Mouse (Mus musculus): Measurements from ENCODE around the gene Col5a1. TPM values are rescaled to one million over a fixed set of nuclear protein-coding genes. Genes with fewer than 3 reads are reported as not detected.
A peak's percentile ranks its signal among the peaks of the same experiment; 100 is the strongest.

Gene Col5a1
- total and polyA plus RNA-seq, 2 experiments from 2014 or later = 4.8 to 23.6 TPM

DNA sequence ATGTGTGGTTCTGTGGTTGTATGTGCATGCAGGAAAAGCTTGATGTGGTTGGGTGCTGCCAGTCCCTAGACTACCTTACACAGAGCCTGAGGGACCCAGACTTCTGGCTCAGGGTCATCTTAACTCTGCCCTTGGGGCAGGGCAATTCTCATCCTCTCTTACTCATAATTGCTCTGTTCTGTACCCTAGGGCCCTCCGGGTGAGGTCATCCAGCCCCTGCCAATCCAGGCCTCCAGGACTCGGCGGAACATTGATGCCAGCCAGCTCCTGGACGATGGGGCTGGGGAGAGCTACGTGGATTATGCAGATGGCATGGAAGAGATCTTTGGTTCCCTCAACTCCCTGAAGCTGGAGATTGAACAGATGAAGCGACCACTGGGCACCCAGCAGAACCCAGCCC lies 138.2 kb downstream of the Col5a1 start:
- Histone ChIP-seq H3K27me3 (ENCODE audit: insufficient read depth, low read length) (no peaks in the 10 kb centered on the region), H3K36me3 (ENCODE audit: insufficient read depth) (no peaks in the 10 kb centered on the region), H3K4me1 (ENCODE audit: insufficient read depth) (no peaks in the 10 kb centered on the region), H3K9ac (no peak overlapping the region), H3K4me2 (ENCODE audit: low read depth) (no peak overlapping the region), H3K4me3 (ENCODE audit: low read depth, low read length) (no peak overlapping the region), H3K27ac (ENCODE audit: low read depth, low read length) (no peak overlapping the region), H3K9me3 (ENCODE audit: low read length) (no peaks in the 10 kb centered on the region)
- no peak for DNase-seq
- 87% methylated on average over 6 of the region's 6 CpGs for WGBS
- no peak for ATAC-seq
- TF ChIP-seq CTCF (IDR thresholded peaks at IDR 0.05; ENCODE audit: low read depth) = no peak

DNA sequence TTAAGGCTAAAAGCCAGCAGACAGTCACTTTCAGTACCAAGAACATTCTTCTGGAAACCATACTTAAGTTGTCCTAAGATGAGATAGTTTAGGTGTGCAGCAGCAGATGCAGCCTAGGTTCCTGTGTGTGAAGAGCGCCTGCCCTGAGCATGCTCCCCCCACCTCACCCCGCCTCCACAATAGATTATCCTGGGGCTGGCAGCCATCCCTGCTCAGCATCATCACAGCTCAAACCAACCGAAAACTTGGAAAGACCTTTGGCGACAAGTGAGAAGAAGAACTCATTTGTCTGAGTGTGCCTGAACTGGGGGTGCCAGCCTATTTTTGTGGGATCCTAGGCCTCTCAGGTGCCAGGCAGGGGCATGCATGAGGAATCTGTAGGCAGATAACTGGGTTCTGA lies 139.6 kb downstream of the Col5a1 start:
- no peaks in the 10 kb centered on the region for H3K27me3 ChIP-seq (ENCODE audit: insufficient read depth, low read length)
- no peak overlapping the region for H3K27ac ChIP-seq (ENCODE audit: low read depth, low read length)
- DNase-seq = no peak
- H3K4me3 ChIP-seq (ENCODE audit: low read depth, low read length) = no peak overlapping the region
- WGBS = 56% methylated on average over 4 of the region's 4 CpGs
- no peaks in the 10 kb centered on the region for H3K9me3 ChIP-seq (ENCODE audit: low read length)
- no peak overlapping the region for H3K4me2 ChIP-seq (ENCODE audit: low read depth)
- no peaks in the 10 kb centered on the region for H3K4me1 ChIP-seq (ENCODE audit: insufficient read depth)
- TF ChIP-seq CTCF (IDR thresholded peaks at IDR 0.05; ENCODE audit: low read depth) = no peak
- ATAC-seq = no peak
- H3K9ac ChIP-seq = no peak overlapping the region
- H3K36me3 ChIP-seq (ENCODE audit: insufficient read depth) = no peaks in the 10 kb centered on the region

DNA sequence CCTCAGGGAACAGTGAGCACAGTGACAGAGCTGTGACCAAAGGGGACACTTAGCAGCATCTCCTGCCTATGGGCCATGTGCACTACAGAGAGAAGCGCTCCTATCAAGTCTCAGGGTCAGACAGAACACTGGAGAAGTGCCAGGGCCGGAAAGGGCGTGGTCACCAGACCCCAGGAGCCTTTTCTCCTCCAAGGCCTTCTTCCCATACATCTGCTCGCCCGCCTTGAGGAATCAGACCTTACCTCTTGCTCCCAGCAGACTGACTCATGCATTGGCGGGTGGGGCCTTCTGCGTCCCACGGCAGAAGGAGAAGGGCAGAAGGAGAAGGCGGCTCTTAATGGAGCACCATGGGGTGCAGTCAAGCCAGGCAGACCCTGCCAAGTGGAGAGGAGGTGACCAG lies 145.6 kb downstream of the Col5a1 start:
- 81% methylated on average over 9 of the region's 9 CpGs for WGBS
- no peak for TF ChIP-seq CTCF (IDR thresholded peaks at IDR 0.05; ENCODE audit: low read depth)
- H3K4me2 ChIP-seq (ENCODE audit: low read depth) = no peak overlapping the region
- DNase-seq = no peak
- H3K27me3 ChIP-seq (ENCODE audit: insufficient read depth, low read length) = no peaks in the 10 kb centered on the region
- H3K36me3 ChIP-seq (ENCODE audit: insufficient read depth) = no peaks in the 10 kb centered on the region
- ATAC-seq = no peak
- H3K9me3 ChIP-seq (ENCODE audit: low read length) = no peaks in the 10 kb centered on the region
- no peak overlapping the region for H3K9ac ChIP-seq
- H3K27ac ChIP-seq (ENCODE audit: low read depth, low read length) = no peak overlapping the region
- H3K4me1 ChIP-seq (ENCODE audit: insufficient read depth) = no peaks in the 10 kb centered on the region
- no peak overlapping the region for H3K4me3 ChIP-seq (ENCODE audit: low read depth, low read length)

DNA sequence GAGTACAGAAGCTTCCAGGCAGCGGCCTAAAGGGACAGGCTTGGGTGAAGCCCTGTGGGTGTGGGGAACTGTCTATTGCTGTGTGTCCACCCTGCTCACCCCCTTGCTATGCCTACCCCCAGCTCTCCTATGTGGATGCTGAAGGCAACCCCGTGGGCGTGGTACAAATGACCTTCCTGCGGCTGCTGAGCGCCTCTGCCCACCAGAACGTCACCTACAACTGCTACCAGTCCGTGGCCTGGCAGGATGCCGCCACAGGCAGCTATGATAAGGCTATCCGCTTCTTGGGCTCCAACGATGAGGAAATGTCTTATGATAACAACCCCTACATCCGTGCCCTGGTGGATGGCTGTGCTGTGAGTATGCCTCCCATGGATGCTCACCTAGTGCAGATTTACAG lies 146.2 kb downstream of the Col5a1 start:
- Histone ChIP-seq H3K27me3 (ENCODE audit: insufficient read depth, low read length) (no peaks in the 10 kb centered on the region), H3K4me1 (ENCODE audit: insufficient read depth) (no peaks in the 10 kb centered on the region), H3K27ac (ENCODE audit: low read depth, low read length) (no peak overlapping the region), H3K4me3 (ENCODE audit: low read depth, low read length) (no peak overlapping the region), H3K9me3 (ENCODE audit: low read length) (no peaks in the 10 kb centered on the region), H3K36me3 (ENCODE audit: insufficient read depth) (no peaks in the 10 kb centered on the region), H3K4me2 (ENCODE audit: low read depth) (no peak overlapping the region), H3K9ac (no peak overlapping the region)
- ATAC-seq = no peak
- WGBS = 96% methylated on average over 11 of the region's 11 CpGs
- TF ChIP-seq CTCF (IDR thresholded peaks at IDR 0.05; ENCODE audit: low read depth) = no peak
- no peak for DNase-seq

GRCm38 (mm10) chr2:28034011-28034710 lies 147.9 kb downstream of the Col5a1 start:
- Histone ChIP-seq H3K9ac (no peak overlapping the region), H3K9me3 (ENCODE audit: low read length) (no peaks in the 10 kb centered on the region), H3K4me2 (ENCODE audit: low read depth) (no peak overlapping the region), H3K4me3 (ENCODE audit: low read depth, low read length) (no peak overlapping the region), H3K36me3 (ENCODE audit: insufficient read depth) (no peaks in the 10 kb centered on the region), H3K27ac (ENCODE audit: low read depth, low read length) (no peak overlapping the region), H3K4me1 (ENCODE audit: insufficient read depth) (peaks cover 8% of the 10 kb centered on the region), H3K27me3 (ENCODE audit: insufficient read depth, low read length) (no peaks in the 10 kb centered on the region)
- TF ChIP-seq CTCF (IDR thresholded peaks at IDR 0.05; ENCODE audit: low read depth) = no peak
- 0 out of 2 replicates have a peak, but pooled peaks have one; percentile 24 for ATAC-seq
- 52% methylated on average over 13 of the region's 13 CpGs for WGBS
- no peak for DNase-seq

DNA sequence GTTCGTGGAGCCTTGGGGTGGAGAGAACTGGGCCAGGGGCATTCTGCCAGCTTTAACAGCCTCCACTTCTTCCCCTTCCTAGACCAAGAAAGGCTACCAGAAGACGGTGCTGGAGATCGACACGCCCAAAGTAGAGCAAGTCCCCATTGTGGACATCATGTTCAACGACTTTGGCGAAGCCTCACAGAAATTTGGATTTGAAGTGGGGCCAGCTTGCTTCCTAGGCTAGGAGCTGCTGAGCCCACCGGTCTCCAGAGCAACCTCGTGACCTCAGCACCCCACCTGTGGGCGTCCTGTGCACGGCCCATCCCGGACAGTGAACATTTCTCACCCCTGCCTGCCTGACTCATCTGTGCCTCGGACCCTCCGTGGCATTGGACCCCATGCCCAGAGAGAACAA lies 150.6 kb downstream of the Col5a1 start:
- TF ChIP-seq CTCF (IDR thresholded peaks at IDR 0.05; ENCODE audit: low read depth) = no peak
- WGBS = 79% methylated on average over 13 of the region's 13 CpGs
- H3K36me3 ChIP-seq (ENCODE audit: insufficient read depth) = no peaks in the 10 kb centered on the region
- H3K4me2 ChIP-seq (ENCODE audit: low read depth) = no peak overlapping the region
- no peak overlapping the region for H3K9ac ChIP-seq
- no peak for DNase-seq
- no peaks in the 10 kb centered on the region for H3K27me3 ChIP-seq (ENCODE audit: insufficient read depth, low read length)
- no peak for ATAC-seq
- no peak overlapping the region for H3K27ac ChIP-seq (ENCODE audit: low read depth, low read length)
- no peaks in the 10 kb centered on the region for H3K9me3 ChIP-seq (ENCODE audit: low read length)
- no peak overlapping the region for H3K4me3 ChIP-seq (ENCODE audit: low read depth, low read length)
- H3K4me1 ChIP-seq (ENCODE audit: insufficient read depth) = peaks cover 8% of the 10 kb centered on the region

GRCm38 (mm10) chr2:28037505-28038390 lies 151.5 kb downstream of the Col5a1 start:
- Histone ChIP-seq H3K36me3 (ENCODE audit: insufficient read depth) (no peaks in the 10 kb centered on the region), H3K27me3 (ENCODE audit: insufficient read depth, low read length) (no peaks in the 10 kb centered on the region)
- peak; percentile 34; the same call in 1 of the 2 replicates for ATAC-seq

More at GRCm38 (mm10) chr2:28037505-28038390, 151.5 kb downstream of the Col5a1 start:
- H3K27ac ChIP-seq (ENCODE audit: low read depth, low read length) = peak overlapping the region; percentile 66
- DNase-seq = peak; percentile 27
- H3K4me1 ChIP-seq (ENCODE audit: insufficient read depth) = peaks cover 8% of the 10 kb centered on the region
- WGBS = 39% methylated on average over 12 of the region's 12 CpGs
- no peak overlapping the region for H3K9ac ChIP-seq
- H3K4me3 ChIP-seq (ENCODE audit: low read depth, low read length) = no peak overlapping the region
- H3K9me3 ChIP-seq (ENCODE audit: low read length) = no peaks in the 10 kb centered on the region
- no peak overlapping the region for H3K4me2 ChIP-seq (ENCODE audit: low read depth)
- TF ChIP-seq CTCF (IDR thresholded peaks at IDR 0.05; ENCODE audit: low read depth) = no peak
